Mouse (Mus musculus) midbrain, embryonic 12.5 days (tissue): Measurements from ENCODE around the gene Slc16a10. TPM values are rescaled to one million over a fixed set of nuclear protein-coding genes. Genes with fewer than 3 reads are reported as not detected.

Experiments used
- ATAC-seq: fragments of 200-750 bp; cut with Nextera tagmentation; 2 replicates; pipeline ENCODE4 v1.8.0; 2017; ENCODE audit warnings: low read depth, moderate TSS enrichment, moderate library complexity; ENCODE audit not compliant: low FRiP score
- H3K27ac ChIP-seq: fragments of 300-500 bp; sonication (generic); replicated peaks from 2 replicates; pipeline ENCODE4 v1.5.1; 2016; ENCODE audit warnings: mild to moderate bottlenecking
- H3K27me3 ChIP-seq: fragments of 300-500 bp; sonication (generic); 2 replicates; pipeline ENCODE4 v1.6.1; 2016; ENCODE audit warnings: mild to moderate bottlenecking
- H3K36me3 ChIP-seq: fragments of 300-500 bp; sonication (generic); 2 replicates; pipeline ENCODE4 v1.6.1; 2016
- H3K4me1 ChIP-seq: fragments of 300-500 bp; sonication (generic); 2 replicates; pipeline ENCODE4 v1.6.1; 2016
- H3K4me2 ChIP-seq: fragments of 300-500 bp; sonication (generic); replicated peaks from 2 replicates; pipeline ENCODE4 v1.6.1; 2016; ENCODE audit warnings: mild to moderate bottlenecking, moderate library complexity
- H3K4me3 ChIP-seq: fragments of 300-500 bp; sonication (generic); 2 replicates; pipeline ENCODE4 v1.5.1; 2016; ENCODE audit warnings: mild to moderate bottlenecking
- H3K9ac ChIP-seq: fragments of 300-500 bp; sonication (generic); replicated peaks from 2 replicates; pipeline ENCODE4 v1.6.1; 2016; ENCODE audit warnings: mild to moderate bottlenecking, moderate library complexity
- H3K9me3 ChIP-seq: fragments of 300-500 bp; sonication (generic); 2 replicates; pipeline ENCODE4 v1.6.1; 2016; ENCODE audit warnings: mild to moderate bottlenecking
- WGBS: fragments of 180-500 bp; shearing (Covaris S2); methylation state at CpG from one replicate; pipeline ENCODE4 v1.1.7; 2016; 5-methylcytosine and 5-hydroxymethylcytosine counted together
- polyA plus RNA-seq: library from polyadenylated mRNA; unstranded; fragments of >200 nt; fragmentation: Nextera tagmentation; extraction: Ambion mirVana; gene quantifications from 2 replicates; pipeline ENCODE4 v1.2.1, GENCODE M21; 2016

The Slc16a10 gene
- polyA plus RNA-seq, 1 experiment from 2014 or later = 4.3 TPM

DNA sequence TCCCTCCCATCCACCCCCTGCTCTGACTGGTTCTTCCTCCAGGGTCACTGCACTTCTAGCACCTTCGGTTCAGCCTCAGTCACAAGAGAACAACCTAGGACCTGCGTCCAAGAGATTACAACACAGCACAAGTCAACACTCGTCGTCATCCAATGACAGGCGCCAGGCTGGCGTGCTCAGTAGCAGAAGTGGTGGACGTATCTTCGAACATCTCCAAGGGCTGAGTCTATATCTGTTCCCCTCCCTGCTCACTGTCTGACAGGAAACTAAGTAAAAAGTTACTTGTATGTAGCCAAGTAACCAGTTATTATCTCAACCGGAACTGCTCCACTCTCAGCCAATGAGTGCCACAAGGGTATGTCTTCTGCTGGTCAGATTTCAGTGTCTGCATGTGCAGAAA lies 16.9 kb downstream of the Slc16a10 start:
- H3K27ac ChIP-seq = no peak overlapping the region
- no peaks in the 10 kb centered on the region for H3K36me3 ChIP-seq
- no peaks in the 10 kb centered on the region for H3K9me3 ChIP-seq
- no peak for ATAC-seq
- H3K9ac ChIP-seq = no peak overlapping the region
- no peak overlapping the region for H3K4me2 ChIP-seq
- WGBS = 91% methylated on average over 9 of the region's 9 CpGs
- no peaks in the 10 kb centered on the region for H3K4me1 ChIP-seq
- H3K4me3 ChIP-seq = no peak overlapping the region
- peaks cover 10% of the 10 kb centered on the region for H3K27me3 ChIP-seq

DNA sequence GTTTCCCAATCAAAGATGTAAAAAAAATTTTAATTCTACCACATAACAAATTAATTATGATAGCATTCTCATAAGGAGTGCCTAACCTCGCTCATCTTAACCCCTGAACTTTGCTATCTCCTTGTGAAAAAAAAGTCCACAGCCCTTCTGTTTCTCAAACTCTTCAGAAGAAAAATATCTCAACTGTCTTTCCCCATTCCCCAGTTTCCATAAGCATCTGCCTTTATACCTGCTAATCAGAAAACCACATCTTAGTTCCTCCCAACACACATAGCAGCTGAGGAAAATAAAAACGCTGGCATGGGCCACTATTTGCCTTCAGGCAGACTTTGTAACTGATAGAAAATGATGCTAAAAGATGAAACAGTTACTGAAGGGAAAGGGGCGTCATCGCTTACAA lies 17.5 kb downstream of the Slc16a10 start:
- no peak overlapping the region for H3K27ac ChIP-seq
- no peak for ATAC-seq
- H3K36me3 ChIP-seq = no peaks in the 10 kb centered on the region
- no peak overlapping the region for H3K4me2 ChIP-seq
- no peaks in the 10 kb centered on the region for H3K9me3 ChIP-seq
- WGBS = 82% methylated on average over 4 of the region's 4 CpGs
- H3K4me3 ChIP-seq = no peak overlapping the region
- peaks cover 10% of the 10 kb centered on the region for H3K27me3 ChIP-seq
- H3K9ac ChIP-seq = no peak overlapping the region
- no peaks in the 10 kb centered on the region for H3K4me1 ChIP-seq

DNA sequence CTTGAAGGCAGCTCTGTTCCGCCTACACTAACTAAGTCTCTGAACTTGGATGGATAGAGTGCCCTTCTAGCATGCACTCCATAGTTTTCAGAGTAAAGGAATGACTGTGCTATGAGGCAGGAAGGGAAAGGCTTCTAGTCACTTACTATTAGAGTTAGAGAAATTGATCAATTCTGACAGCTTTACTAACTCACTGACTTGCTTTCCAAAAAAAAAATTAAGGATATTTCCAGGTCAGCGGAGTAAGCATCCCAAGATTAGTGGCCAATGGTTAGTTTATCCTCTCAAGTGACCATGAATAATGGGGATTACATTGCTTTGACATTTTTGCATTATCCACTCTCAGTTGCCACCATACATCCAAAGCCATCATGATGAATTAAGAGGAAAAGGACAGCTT lies 18.0 kb downstream of the Slc16a10 start:
- Histone ChIP-seq H3K4me2 (no peak overlapping the region), H3K27ac (no peak overlapping the region), H3K36me3 (no peaks in the 10 kb centered on the region), H3K27me3 (peaks cover 10% of the 10 kb centered on the region), H3K4me3 (no peak overlapping the region), H3K4me1 (no peaks in the 10 kb centered on the region), H3K9ac (no peak overlapping the region), H3K9me3 (no peaks in the 10 kb centered on the region)
- ATAC-seq = no peak
- 58% methylated on average over 2 of the region's 2 CpGs for WGBS

DNA sequence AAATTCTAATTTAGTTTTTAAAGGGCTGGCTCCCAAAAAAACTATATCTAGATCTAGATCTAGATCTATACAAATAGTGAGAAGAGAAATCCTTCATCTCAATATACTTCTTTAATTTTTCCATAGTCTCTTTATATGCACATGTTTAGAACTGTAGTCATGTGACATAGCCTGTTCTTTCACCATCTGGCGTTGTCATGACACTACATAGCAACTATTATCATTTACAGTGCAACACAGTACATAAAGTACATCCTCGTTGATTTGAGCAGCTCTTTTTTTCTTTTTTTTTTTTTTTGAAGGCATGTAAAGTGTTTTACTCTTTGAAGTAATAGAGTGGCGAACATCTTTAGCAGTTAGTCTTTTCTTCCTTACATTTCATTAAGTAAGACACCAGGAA lies 22.6 kb downstream of the Slc16a10 start:
- H3K27me3 ChIP-seq = peaks cover 7% of the 10 kb centered on the region
- no peaks in the 10 kb centered on the region for H3K36me3 ChIP-seq

DNA sequence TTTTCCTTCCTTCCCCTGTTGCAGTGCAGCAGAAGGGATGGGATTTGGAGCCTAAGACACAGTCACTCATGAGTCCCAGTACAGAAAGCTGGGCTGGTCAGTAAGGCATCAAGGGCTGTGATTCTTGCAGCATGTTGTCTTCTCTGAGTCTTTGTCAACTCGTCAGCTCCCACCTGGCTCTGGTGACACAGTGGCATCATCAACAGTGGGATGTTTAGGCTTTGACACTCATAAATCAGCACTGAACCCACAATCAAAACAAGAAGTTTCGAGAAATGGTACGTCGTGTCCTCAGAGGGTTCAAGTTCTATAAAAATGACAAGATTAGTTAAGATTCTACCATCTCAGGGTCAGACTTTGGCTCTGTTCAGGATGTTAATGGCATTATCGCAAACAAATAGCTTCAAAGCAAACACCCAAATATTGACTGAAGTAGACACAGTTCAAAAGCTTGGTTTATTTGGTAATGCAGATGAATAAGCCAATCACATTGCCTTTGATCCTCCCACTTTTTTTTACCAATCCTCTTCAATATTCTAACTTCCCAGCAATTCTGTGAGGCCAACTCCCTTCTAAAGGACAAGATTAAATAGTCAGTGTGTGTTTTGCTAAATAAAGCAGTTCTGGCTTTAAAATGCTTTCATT lies 23.2 kb downstream of the Slc16a10 start:
- ATAC-seq = no peak
- peaks cover 7% of the 10 kb centered on the region for H3K27me3 ChIP-seq
- H3K9me3 ChIP-seq = no peaks in the 10 kb centered on the region
- no peaks in the 10 kb centered on the region for H3K4me1 ChIP-seq
- no peaks in the 10 kb centered on the region for H3K36me3 ChIP-seq
- H3K4me3 ChIP-seq = no peak overlapping the region
- H3K27ac ChIP-seq = no peak overlapping the region
- no peak overlapping the region for H3K4me2 ChIP-seq
- H3K9ac ChIP-seq = no peak overlapping the region
- WGBS = 86% methylated on average over 5 of the region's 5 CpGs

More for the DNA sequence above, 22.6 kb downstream of the Slc16a10 start:
- Histone ChIP-seq H3K27ac (no peak overlapping the region), H3K9me3 (no peaks in the 10 kb centered on the region), H3K4me3 (no peak overlapping the region), H3K9ac (no peak overlapping the region), H3K4me1 (no peaks in the 10 kb centered on the region), H3K4me2 (no peak overlapping the region)
- ATAC-seq = no peak
- WGBS = 86% methylated on average over 3 of the region's 3 CpGs

DNA sequence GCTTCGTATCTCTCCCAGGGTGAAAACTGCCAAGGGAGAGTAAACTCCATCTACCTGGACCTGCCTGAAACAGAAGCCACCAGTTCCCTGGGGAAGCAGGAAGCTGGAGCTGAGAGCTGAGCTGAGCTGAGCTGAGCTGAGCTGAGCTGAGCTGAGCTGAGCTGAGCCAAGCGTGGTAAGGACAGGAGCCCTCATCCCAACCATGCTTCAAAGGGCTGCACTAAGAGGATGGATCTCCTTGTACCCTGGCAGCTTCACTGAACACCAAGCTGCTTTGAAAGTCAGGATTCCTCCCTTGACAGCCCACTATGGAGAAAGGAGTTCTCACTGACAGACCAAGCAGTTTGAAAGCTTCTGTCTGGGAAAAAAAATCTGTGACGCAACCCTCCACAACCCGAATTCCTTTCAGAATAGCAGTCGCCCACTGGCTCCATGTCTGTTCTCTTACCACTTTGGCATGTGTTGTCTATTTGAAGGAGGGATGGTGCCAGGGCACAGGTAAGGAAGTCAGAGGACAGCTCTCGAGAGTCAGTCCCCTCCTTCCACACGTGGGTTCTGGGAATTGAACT lies 28.5 kb downstream of the Slc16a10 start:
- Histone ChIP-seq H3K4me3 (no peak overlapping the region), H3K27me3 (no peaks in the 10 kb centered on the region), H3K27ac (no peak overlapping the region), H3K9ac (no peak overlapping the region), H3K36me3 (no peaks in the 10 kb centered on the region), H3K9me3 (no peaks in the 10 kb centered on the region), H3K4me1 (no peaks in the 10 kb centered on the region), H3K4me2 (no peak overlapping the region)
- ATAC-seq = no peak
- 90% methylated on average over 7 of the region's 7 CpGs for WGBS

DNA sequence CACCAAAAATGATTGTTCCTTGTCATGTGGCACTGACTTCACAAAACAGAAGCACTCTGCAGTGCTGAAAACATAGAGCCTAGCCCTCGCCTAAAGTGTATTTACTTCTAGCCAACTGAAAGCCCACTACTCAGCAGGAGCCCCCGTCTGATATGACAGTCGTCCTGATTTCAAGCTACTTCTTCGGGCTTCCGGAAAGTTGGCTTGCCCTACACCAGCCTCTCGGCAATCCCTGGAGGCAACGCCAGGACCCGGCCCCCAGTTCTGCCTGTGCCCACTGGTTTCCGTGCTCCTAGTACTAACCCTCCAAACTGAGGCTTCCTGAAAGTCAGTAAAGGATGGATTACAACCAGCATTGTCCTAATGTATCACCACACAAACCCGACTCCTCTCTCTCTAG lies 29.8 kb downstream of the Slc16a10 start:
- H3K27ac ChIP-seq = no peak overlapping the region
- no peaks in the 10 kb centered on the region for H3K27me3 ChIP-seq
- H3K9ac ChIP-seq = no peak overlapping the region
- no peaks in the 10 kb centered on the region for H3K4me1 ChIP-seq
- H3K9me3 ChIP-seq = no peaks in the 10 kb centered on the region
- no peak for ATAC-seq
- H3K4me3 ChIP-seq = no peak overlapping the region
- H3K36me3 ChIP-seq = no peaks in the 10 kb centered on the region
- WGBS = 85% methylated on average over 10 of the region's 10 CpGs
- H3K4me2 ChIP-seq = no peak overlapping the region

DNA sequence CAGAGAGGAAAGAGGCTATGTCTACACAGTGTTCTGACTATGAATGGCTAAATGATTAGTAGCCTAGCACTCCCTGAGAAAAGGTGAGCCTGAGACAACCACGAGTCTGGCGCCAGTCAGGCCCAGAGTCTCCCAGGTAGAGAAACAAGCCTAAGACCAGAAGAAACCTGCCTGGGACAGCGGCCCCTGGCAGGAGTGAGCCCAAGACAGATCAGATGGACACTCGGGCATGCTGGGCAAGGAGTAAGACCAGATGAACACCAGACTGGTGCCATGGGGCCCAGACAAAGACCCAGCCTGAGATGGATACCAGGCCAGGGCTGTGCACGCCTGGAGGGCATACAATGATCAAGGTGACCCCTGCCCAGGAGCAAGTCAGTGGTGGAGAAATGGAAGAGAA lies 32.5 kb downstream of the Slc16a10 start:
- Histone ChIP-seq H3K9ac (no peak overlapping the region), H3K27me3 (no peaks in the 10 kb centered on the region), H3K4me3 (no peak overlapping the region), H3K36me3 (no peaks in the 10 kb centered on the region), H3K4me2 (no peak overlapping the region), H3K4me1 (no peaks in the 10 kb centered on the region), H3K27ac (no peak overlapping the region), H3K9me3 (no peaks in the 10 kb centered on the region)
- 87% methylated on average over 5 of the region's 5 CpGs for whole genome bisulfite sequencing
- ATAC-seq = no peak

DNA sequence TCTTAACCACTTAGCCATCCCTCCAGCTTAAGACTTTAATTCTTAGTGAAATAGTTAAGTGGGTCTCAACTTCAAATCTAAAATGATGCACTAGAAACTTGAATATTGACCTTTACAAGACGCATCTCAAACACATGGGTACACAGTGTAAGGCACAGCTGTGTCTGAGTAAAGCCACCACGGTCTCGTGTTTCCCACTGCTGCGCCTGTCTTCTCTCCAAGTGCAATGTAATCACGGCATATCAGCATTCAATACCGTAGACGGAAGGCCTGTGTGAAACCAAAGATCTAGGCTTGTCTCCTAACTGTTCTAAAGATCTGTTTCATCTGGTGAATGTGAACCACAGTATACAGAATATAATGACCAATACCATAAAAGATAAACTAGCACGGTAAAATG lies 33.1 kb downstream of the Slc16a10 start:
- H3K9me3 ChIP-seq = no peaks in the 10 kb centered on the region
- H3K4me2 ChIP-seq = no peak overlapping the region
- no peak overlapping the region for H3K9ac ChIP-seq
- H3K27ac ChIP-seq = no peak overlapping the region
- ATAC-seq = no peak
- WGBS = 90% methylated on average over 8 of the region's 8 CpGs
- H3K27me3 ChIP-seq = no peaks in the 10 kb centered on the region
- H3K4me3 ChIP-seq = no peak overlapping the region
- no peaks in the 10 kb centered on the region for H3K36me3 ChIP-seq
- no peaks in the 10 kb centered on the region for H3K4me1 ChIP-seq

DNA sequence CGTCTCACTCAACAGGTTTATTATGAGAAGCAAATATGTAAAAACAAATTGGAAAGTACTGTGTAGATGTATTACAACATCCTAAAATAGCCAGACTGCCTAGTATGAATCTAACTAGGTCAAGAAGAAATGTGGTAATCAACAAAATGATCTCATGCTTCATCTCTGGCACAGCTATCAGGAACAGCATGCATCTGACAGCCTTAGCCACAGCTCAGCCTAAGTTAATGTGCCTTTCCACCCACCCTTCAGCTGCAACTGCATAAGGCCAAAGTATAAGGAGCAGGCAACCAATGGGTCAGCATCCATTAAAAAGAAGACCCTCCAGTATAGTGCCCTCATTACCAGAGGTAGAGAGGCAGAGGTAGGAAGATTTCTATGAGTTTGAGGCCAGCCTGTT lies 34.1 kb downstream of the Slc16a10 start:
- ATAC-seq = no peak
- no peaks in the 10 kb centered on the region for H3K27me3 ChIP-seq
- no peaks in the 10 kb centered on the region for H3K36me3 ChIP-seq
- no peaks in the 10 kb centered on the region for H3K9me3 ChIP-seq
- no peak overlapping the region for H3K9ac ChIP-seq
- H3K4me2 ChIP-seq = no peak overlapping the region
- H3K27ac ChIP-seq = no peak overlapping the region
- H3K4me1 ChIP-seq = no peaks in the 10 kb centered on the region
- WGBS = 98% methylated on average over 1 of the region's 1 CpGs
- no peak overlapping the region for H3K4me3 ChIP-seq

DNA sequence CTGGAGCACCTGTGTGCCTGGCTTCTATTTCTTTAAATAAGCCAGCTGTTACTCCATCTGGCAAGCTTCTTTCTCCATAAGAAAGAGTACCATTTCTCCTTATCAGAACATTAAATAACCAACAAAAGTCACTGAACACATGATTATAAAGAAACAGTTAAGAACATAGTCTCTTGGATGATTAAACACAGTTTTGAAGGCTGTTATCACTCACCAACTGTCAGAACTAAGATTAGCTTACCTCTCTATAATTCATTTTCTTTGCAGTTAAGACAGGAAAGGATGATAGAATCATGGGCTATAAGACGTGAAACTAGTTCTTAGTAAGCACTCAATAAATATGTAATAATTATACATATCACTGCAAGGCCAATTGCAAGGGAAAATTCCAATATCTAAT lies 36.9 kb downstream of the Slc16a10 start:
- no peak overlapping the region for H3K4me3 ChIP-seq
- no peak overlapping the region for H3K9ac ChIP-seq
- no peak overlapping the region for H3K27ac ChIP-seq
- ATAC-seq = no peak
- 88% methylated on average over 1 of the region's 1 CpGs for WGBS
- no peaks in the 10 kb centered on the region for H3K36me3 ChIP-seq
- no peak overlapping the region for H3K4me2 ChIP-seq
- no peaks in the 10 kb centered on the region for H3K27me3 ChIP-seq
- H3K9me3 ChIP-seq = no peaks in the 10 kb centered on the region
- no peaks in the 10 kb centered on the region for H3K4me1 ChIP-seq

DNA sequence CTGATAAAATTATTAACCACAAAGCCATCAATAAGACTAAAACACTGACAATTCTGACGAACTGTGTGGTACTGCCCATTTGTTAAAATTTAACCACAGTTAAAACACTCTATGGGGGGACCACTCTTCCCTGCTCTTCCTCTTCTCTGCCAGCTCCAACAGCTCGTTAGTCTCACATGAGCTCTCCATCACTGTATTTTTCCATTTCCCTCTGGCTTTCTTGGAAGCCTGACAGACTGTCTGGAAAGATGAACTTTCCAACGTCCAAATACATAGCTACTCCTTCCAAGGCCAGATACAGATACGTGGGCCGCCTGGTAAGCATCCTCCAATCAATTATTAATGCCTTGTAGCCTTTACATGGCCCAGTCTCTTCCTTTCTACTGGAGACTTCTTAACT lies 38.3 kb downstream of the Slc16a10 start:
- Histone ChIP-seq H3K9me3 (no peaks in the 10 kb centered on the region), H3K27ac (no peak overlapping the region), H3K4me2 (no peak overlapping the region), H3K4me3 (no peak overlapping the region), H3K9ac (no peak overlapping the region), H3K27me3 (no peaks in the 10 kb centered on the region), H3K36me3 (no peaks in the 10 kb centered on the region), H3K4me1 (no peaks in the 10 kb centered on the region)
- no peak for ATAC-seq
- WGBS = 83% methylated on average over 5 of the region's 5 CpGs

DNA sequence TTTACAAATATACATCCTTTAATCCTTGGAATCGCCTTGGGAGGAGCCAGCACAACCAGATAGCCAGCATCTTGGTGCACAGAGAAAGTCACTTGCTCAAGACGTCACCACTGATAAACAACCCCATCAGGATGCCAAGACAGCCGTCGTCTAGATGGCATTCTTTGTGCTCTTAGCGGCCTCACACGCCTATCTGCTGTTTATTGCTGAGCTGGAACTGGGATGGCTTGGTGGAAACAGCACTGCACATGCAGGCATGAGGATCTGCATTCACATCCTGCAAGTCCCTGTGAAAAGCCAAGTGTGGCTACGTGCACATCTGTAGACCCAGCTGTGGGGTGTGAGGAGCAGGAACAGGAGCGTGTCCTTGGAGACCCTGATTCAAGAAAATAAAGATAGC lies 39.1 kb downstream of the Slc16a10 start:
- no peaks in the 10 kb centered on the region for H3K36me3 ChIP-seq
- H3K4me1 ChIP-seq = no peaks in the 10 kb centered on the region
- no peak overlapping the region for H3K9ac ChIP-seq
- no peaks in the 10 kb centered on the region for H3K9me3 ChIP-seq
- WGBS = 75% methylated on average over 8 of the region's 8 CpGs
- no peak overlapping the region for H3K27ac ChIP-seq
- no peak for ATAC-seq
- no peak overlapping the region for H3K4me2 ChIP-seq
- no peaks in the 10 kb centered on the region for H3K27me3 ChIP-seq
- H3K4me3 ChIP-seq = no peak overlapping the region
